Mouse (Mus musculus): ENCODE results near the gene Gyg.

Gene Gyg

GRCm38 (mm10) chr3:20154531-20155367 is at the start of gene Gyg:
TSS of gene Gyg (minus strand) at chr3:20155317.
- peak; percentile 75 for DNase-seq

- DNase-seq, result peak; percentile 75
These were observed 43.8 kb upstream of the Gyg start for GRCm38 (mm10) chr3:20198869-20199268.

GRCm38 (mm10) chr3:20197878-20198277 is 42.8 kb upstream of the Gyg start:
- DNase-seq, result no peak

GRCm38 (mm10) chr3:20188976-20189675 is 34.0 kb upstream of the Gyg start:
- DNase-seq, result no peak

- no peak for DNase-seq
These were observed 17.3 kb upstream of the Gyg start for GRCm38 (mm10) chr3:20172394-20172793.

- DNase-seq, result no peak
These were observed 12.4 kb upstream of the Gyg start for GRCm38 (mm10) chr3:20167487-20167886.

- DNase-seq, result no peak
These were observed 359 bp upstream of the Gyg start for GRCm38 (mm10) chr3:20155476-20155875.

- no peak for DNase-seq
These were observed 3.5 kb downstream of the Gyg start for GRCm38 (mm10) chr3:20151651-20152050.

- no peak for DNase-seq
These were observed 4.6 kb downstream of the Gyg start for GRCm38 (mm10) chr3:20150511-20150910.

GRCm38 (mm10) chr3:20147647-20148046 is 7.5 kb downstream of the Gyg start:
- DNase-seq, result no peak

- DNase-seq, result no peak
These were observed 8.2 kb downstream of the Gyg start for GRCm38 (mm10) chr3:20146884-20147395.

GRCm38 (mm10) chr3:20145696-20146113 is 9.4 kb downstream of the Gyg start:
- DNase-seq, result no peak

GRCm38 (mm10) chr3:20144401-20144800 is 10.7 kb downstream of the Gyg start:
- no peak for DNase-seq

GRCm38 (mm10) chr3:20143726-20144125 is 11.4 kb downstream of the Gyg start:
- DNase-seq, result no peak

- no peak for DNase-seq
These were observed 12.5 kb downstream of the Gyg start for GRCm38 (mm10) chr3:20142576-20142975.

- no peak for DNase-seq
These were observed 13.0 kb downstream of the Gyg start for GRCm38 (mm10) chr3:20142101-20142500.

- peak; percentile 24 for DNase-seq
These were observed 13.4 kb downstream of the Gyg start for GRCm38 (mm10) chr3:20141679-20142078.

GRCm38 (mm10) chr3:20141240-20141639 is 13.9 kb downstream of the Gyg start:
- no peak for DNase-seq

GRCm38 (mm10) chr3:20136868-20137581 is 18.1 kb downstream of the Gyg start:
- DNase-seq, result no peak

- peak; percentile 35 for DNase-seq
These were observed 20.6 kb downstream of the Gyg start for GRCm38 (mm10) chr3:20134545-20134944.

- DNase-seq, result no peak
These were observed 21.4 kb downstream of the Gyg start for GRCm38 (mm10) chr3:20133745-20134144.

GRCm38 (mm10) chr3:20132731-20133130 is 22.4 kb downstream of the Gyg start:
- no peak for DNase-seq

- no peak for DNase-seq
These were observed 23.8 kb downstream of the Gyg start for GRCm38 (mm10) chr3:20131350-20131720.
